Comparison of ENCODE assay signal across 17 mouse cellular contexts in the genomic region with DNA sequence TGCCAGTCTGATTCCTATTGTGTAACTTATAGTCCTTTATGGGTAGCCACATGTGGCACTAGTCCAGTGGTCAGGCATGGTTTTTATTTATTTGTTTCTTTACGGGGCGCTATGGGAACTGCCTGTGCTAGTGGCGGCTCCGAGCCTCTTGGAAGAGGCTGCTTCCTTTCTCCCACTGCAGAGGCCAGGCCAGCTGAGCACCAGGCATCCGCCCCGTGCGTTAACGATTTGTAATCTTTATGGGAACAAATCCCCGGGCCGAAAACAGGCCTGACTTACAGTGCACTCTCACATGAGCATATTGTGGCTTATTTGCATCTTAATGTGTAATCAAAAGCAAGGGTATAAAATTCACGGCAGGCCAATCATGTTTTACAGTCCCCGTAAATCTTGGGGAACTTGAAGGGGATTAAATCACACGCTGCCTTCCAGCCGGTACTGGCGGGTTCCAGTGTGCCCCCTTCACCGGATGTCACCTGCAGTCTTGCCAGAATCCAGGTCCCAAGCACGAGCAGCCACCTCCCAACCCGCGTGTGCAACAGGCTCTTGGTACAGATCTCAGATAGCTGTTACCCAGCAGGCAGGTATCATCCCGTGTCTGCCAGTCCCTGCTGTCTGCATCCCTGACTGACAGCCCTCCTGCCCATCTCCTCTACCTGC.
DNase-seq lines count a peak whose midpoint lies in the region; ATAC-seq and TF ChIP-seq lines count a peak whose summit lies in the region.
"Had no signal": no experiment of that assay in that cellular context is flagged by ENCODE, and none has a peak within 500 bp of the region (broad histone marks: within the 10 kb centered on the region; RNA-seq: fewer than 3 reads in every experiment).

No protein-coding gene starts in this region.

- no peaks in the 10 kb centered on the region for H3K9me3 ChIP-seq in midbrain, embryonic 13.5 days
- no peaks in the 10 kb centered on the region for H3K9me3 ChIP-seq in midbrain, embryonic 11.5 days (ENCODE audit: control insufficient read depth, low read length)
- no peaks in the 10 kb centered on the region for H3K9me3 ChIP-seq in kidney, postnatal 0 days (replicated peaks; ENCODE audit: low read length)
- no peaks in the 10 kb centered on the region for H3K9me3 ChIP-seq in neural tube, embryonic 14.5 days (ENCODE audit: control insufficient read depth, low read length)

- H3K27ac ChIP-seq in midbrain, embryonic 13.5 days: no peak overlapping the region
- H3K27ac ChIP-seq in midbrain, embryonic 11.5 days (ENCODE audit: low read depth, low read length): no peak overlapping the region
- H3K27ac ChIP-seq in kidney, postnatal 0 days: peak overlapping the region; percentile 31; the same call in 1 of the 2 replicates
- no peak overlapping the region for H3K27ac ChIP-seq in neural tube, embryonic 14.5 days (ENCODE audit: low read depth, low read length)

- H3K27me3 ChIP-seq in midbrain, embryonic 13.5 days: no peaks in the 10 kb centered on the region
- H3K27me3 ChIP-seq in midbrain, embryonic 11.5 days (ENCODE audit: control insufficient read depth, insufficient read depth, low read length): no peaks in the 10 kb centered on the region
- H3K27me3 ChIP-seq in kidney, postnatal 0 days (ENCODE audit: insufficient read depth, low read length): no peaks in the 10 kb centered on the region
- no peaks in the 10 kb centered on the region for H3K27me3 ChIP-seq in neural tube, embryonic 14.5 days (ENCODE audit: control insufficient read depth, insufficient read depth, low read length)

- no peak overlapping the region for H3K4me2 ChIP-seq in midbrain, embryonic 13.5 days (replicated peaks)
- H3K4me2 ChIP-seq in midbrain, embryonic 11.5 days: no peak overlapping the region
- H3K4me2 ChIP-seq in kidney, postnatal 0 days (ENCODE audit: low read length): no peak overlapping the region
- H3K4me2 ChIP-seq in neural tube, embryonic 14.5 days (ENCODE audit: low read depth, low read length): no peak overlapping the region; the same call in 1 of the 2 replicates
- H3K4me2 ChIP-seq: heart, embryonic 11.5 days had no signal

- no peak overlapping the region for H3K4me3 ChIP-seq in midbrain, embryonic 13.5 days (replicated peaks)
- no peak overlapping the region for H3K4me3 ChIP-seq in midbrain, embryonic 11.5 days (ENCODE audit: low read depth, low read length)
- no peak overlapping the region for H3K4me3 ChIP-seq in kidney, postnatal 0 days (replicated peaks; ENCODE audit: low read depth, low read length)
- no peak overlapping the region for H3K4me3 ChIP-seq in neural tube, embryonic 14.5 days (ENCODE audit: low read depth, low read length)

- no peak overlapping the region for H3K9ac ChIP-seq in midbrain, embryonic 13.5 days (replicated peaks)
- no peak overlapping the region for H3K9ac ChIP-seq in midbrain, embryonic 11.5 days (ENCODE audit: low read length)
- no peak overlapping the region for H3K9ac ChIP-seq in kidney, postnatal 0 days (ENCODE audit: low read depth, low read length)
- H3K9ac ChIP-seq in neural tube, embryonic 14.5 days (replicated peaks; ENCODE audit: low read depth, low read length): no peak overlapping the region

- peak; percentile 30; the same call in 1 of the 2 replicates for ATAC-seq in midbrain, embryonic 13.5 days
- no peak for ATAC-seq in midbrain, embryonic 11.5 days (ENCODE audit: low FRiP score)
- ATAC-seq in kidney, postnatal 0 days (replicated peaks; ENCODE audit: low FRiP score, low read depth): peak; percentile 38; the same call in 1 of the 2 replicates
- ATAC-seq in neural tube, embryonic 14.5 days (ENCODE audit: low read depth): peak; percentile 68; the same call in 1 of the 2 replicates
- ATAC-seq: intestine, embryonic 16.5 days had no signal

- no peak for TF ChIP-seq CTCF in kidney, postnatal 0 days (IDR thresholded peaks at IDR 0.05; ENCODE audit: low read depth)

- WGBS in midbrain, embryonic 13.5 days: 73% methylated on average over 20 of the region's 20 CpGs
- 87% methylated on average over 20 of the region's 20 CpGs for WGBS in midbrain, embryonic 11.5 days
- 10% methylated on average over 20 of the region's 20 CpGs for WGBS in kidney, postnatal 0 days
- 13% methylated on average over 20 of the region's 20 CpGs for WGBS in neural tube, embryonic 14.5 days

- H3K4me1 ChIP-seq in midbrain, embryonic 13.5 days (replicated peaks): peaks cover 17% of the 10 kb centered on the region
- H3K4me1 ChIP-seq in midbrain, embryonic 11.5 days (ENCODE audit: control insufficient read depth, insufficient read depth, low read length): no peaks in the 10 kb centered on the region
- H3K4me1 ChIP-seq in kidney, postnatal 0 days (replicated peaks; ENCODE audit: insufficient read depth, low read length): no peaks in the 10 kb centered on the region
- H3K4me1 ChIP-seq in neural tube, embryonic 14.5 days (ENCODE audit: control insufficient read depth, insufficient read depth, low read length): peaks cover 16% of the 10 kb centered on the region; the same call in 1 of the 2 replicates

- 0 out of 2 replicates have a peak, but pooled peaks cover 3% of the 10 kb centered on the region for H3K36me3 ChIP-seq in midbrain, embryonic 13.5 days
- H3K36me3 ChIP-seq in midbrain, embryonic 11.5 days (ENCODE audit: control insufficient read depth, insufficient read depth, low read length): no peaks in the 10 kb centered on the region
- no peaks in the 10 kb centered on the region for H3K36me3 ChIP-seq in kidney, postnatal 0 days (ENCODE audit: insufficient read depth, low read length)
- no peaks in the 10 kb centered on the region for H3K36me3 ChIP-seq in neural tube, embryonic 14.5 days (ENCODE audit: control insufficient read depth, insufficient read depth, low read length)

- peak; percentile 35 for DNase-seq in embryo, embryonic 11 days
- no peak for DNase-seq in embryo, embryonic 9.5 days (ENCODE audit: extremely low spot score)
- no peak for DNase-seq in midbrain, embryonic 11.5 days (ENCODE audit: low spot score, missing footprints)
- peak; percentile 34 for DNase-seq in kidney, postnatal 0 days (ENCODE audit: low spot score)
- no peak for DNase-seq in adrenal gland, adult 18-20 months (ENCODE audit: low spot score in 2 of 2)
- DNase-seq in spleen, postnatal 4 days (ENCODE audit: low spot score in 2 of 2): no peak
- DNase-seq: adrenal gland, postnatal 36 days; cerebellum, adult 11 months; gastrocnemius, postnatal 10 days; layer of hippocampus, postnatal 36 days; liver; retina, postnatal 1 day; spleen, adult 18-20 months had no signal

Comparison
In these comparisons a context has a peak if more than half of its experiments do, and no peak if none do; other contexts are left out.
1. DNase-seq: peak in embryo, embryonic 11 days (single experiment) and kidney, postnatal 0 days (single experiment); none in embryo, embryonic 9.5 days (single experiment), midbrain, embryonic 11.5 days (single experiment), adrenal gland, adult 18-20 months (0 of 2) and spleen, postnatal 4 days (0 of 2).